Mouse (Mus musculus) myocyte (in vitro differentiated cells): ENCODE data around the gene Ifne. TPM values are rescaled to one million over a fixed set of nuclear protein-coding genes. Genes with fewer than 3 reads are reported as not detected.

Experiments used
- H3K27me3 ChIP-seq: one replicate; pipeline ENCODE4 v1.6.1; 2011; ENCODE audit not compliant: control insufficient read depth, insufficient read depth, insufficient read length
- H3K36me3 ChIP-seq: one replicate; pipeline ENCODE4 v1.6.1; 2011; ENCODE audit not compliant: control insufficient read depth, insufficient read depth
- H3K4me2 ChIP-seq: one replicate; pipeline ENCODE4 v1.6.1; 2011; ENCODE audit warnings: low read depth, control low read depth
- H3K4me3 ChIP-seq: one replicate; pipeline ENCODE4 v1.5.1; 2011; ENCODE audit warnings: mild to moderate bottlenecking, control low read depth, moderate library complexity
- H3K79me2 ChIP-seq: one replicate; pipeline ENCODE4 v1.6.1; 2011; ENCODE audit not compliant: control insufficient read depth, insufficient read depth
- H3ac ChIP-seq: one replicate; pipeline ENCODE4 v1.6.1; 2011; ENCODE audit not compliant: control insufficient read depth, insufficient read length
- CEBPB ChIP-seq: IDR thresholded peaks from 2 replicates; pipeline ENCODE4 v1.6.1; 2011; ENCODE audit warnings: mild to moderate bottlenecking, moderate library complexity; ENCODE audit not compliant: poor library complexity, insufficient read depth, severe bottlenecking
- E2F4 ChIP-seq: IDR thresholded peaks from one replicate; pipeline ENCODE4 v1.6.1; 2011; ENCODE audit warnings: mild to moderate bottlenecking, control low read depth, moderate library complexity; ENCODE audit not compliant: insufficient read depth
- MAX ChIP-seq: IDR thresholded peaks from one replicate; pipeline ENCODE4 v1.6.1; 2011; ENCODE audit warnings: low read depth, mild to moderate bottlenecking, control low read depth
- MYOD1 ChIP-seq, 3 experiments: IDR thresholded peaks; one replicate each; pipeline ENCODE4 v1.6.1; 2011; ENCODE audit warnings: control low read depth in 2 of 3, low read depth in 2 of 3, mild to moderate bottlenecking in 2 of 3, moderate library complexity in 1 of 3; ENCODE audit not compliant: insufficient read length in 2 of 3, control insufficient read depth in 1 of 3
- MYOG ChIP-seq, 3 experiments: IDR thresholded peaks; one replicate each; pipeline ENCODE4 v1.6.1; 2011; ENCODE audit warnings: control low read depth in 2 of 3, low read depth in 2 of 3, mild to moderate bottlenecking in 2 of 3; ENCODE audit not compliant: insufficient read length in 2 of 3, control insufficient read depth in 1 of 3, insufficient read depth in 1 of 3
- POLR2A ChIP-seq: IDR thresholded peaks from one replicate; pipeline ENCODE4 v1.6.1; 2011; ENCODE audit warnings: low read depth, mild to moderate bottlenecking, control low read depth, moderate library complexity; ENCODE audit not compliant: insufficient read length
- POLR2AphosphoS2 ChIP-seq: IDR thresholded peaks from one replicate; pipeline ENCODE4 v1.6.1; 2011; ENCODE audit warnings: low read depth, control low read depth; ENCODE audit not compliant: insufficient read length
- REST ChIP-seq: IDR thresholded peaks from one replicate; pipeline ENCODE4 v1.6.1; 2011; ENCODE audit warnings: mild to moderate bottlenecking, control low read depth, moderate library complexity; ENCODE audit not compliant: insufficient read depth, insufficient read length
- SRF ChIP-seq: IDR thresholded peaks from one replicate; pipeline ENCODE4 v1.6.1; 2011; ENCODE audit warnings: low read depth; ENCODE audit not compliant: control insufficient read depth, insufficient read length
- TCF12 ChIP-seq: IDR thresholded peaks from one replicate; pipeline ENCODE4 v1.6.1; 2011; ENCODE audit warnings: mild to moderate bottlenecking, control low read depth; ENCODE audit not compliant: poor library complexity, insufficient read depth, severe bottlenecking
- TCF3 ChIP-seq: IDR thresholded peaks from one replicate; pipeline ENCODE4 v1.6.1; 2011; ENCODE audit warnings: low read depth, control low read depth; ENCODE audit not compliant: insufficient read length
- USF1 ChIP-seq: IDR thresholded peaks from one replicate; pipeline ENCODE4 v1.6.1; 2011; ENCODE audit warnings: low read depth, mild to moderate bottlenecking, control low read depth, moderate library complexity
- polyA plus RNA-seq: library from polyadenylated mRNA; unstranded; fragments of >200 nt; fragmentation: generic; extraction: Trizol; gene quantifications from one replicate; pipeline ENCODE4 v1.2.1, GENCODE M21; 2012; ENCODE audit warnings: missing spikeins

Ifne gene
- polyA plus RNA-seq, 1 experiment: not detected

DNA sequence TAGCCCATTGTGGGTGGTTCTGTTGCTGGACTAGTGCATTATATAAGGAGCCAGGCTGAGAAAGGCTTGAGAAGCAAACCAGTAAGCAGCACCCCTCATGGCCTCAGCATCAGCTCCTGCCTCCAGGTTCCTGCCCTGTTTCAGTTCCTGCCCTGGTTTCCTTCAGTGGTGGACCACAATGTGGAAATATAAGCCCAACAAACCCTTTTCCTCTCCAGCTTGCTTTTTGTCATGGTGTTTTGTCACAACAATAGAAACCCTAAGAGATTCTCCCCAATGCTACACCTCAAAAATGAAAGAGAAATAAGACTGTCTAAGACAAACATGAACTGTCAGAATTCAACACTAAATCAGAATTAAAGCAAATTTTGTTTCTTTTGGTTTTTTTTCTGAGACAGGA lies 20.8 kb downstream of the Ifne start:
- TF ChIP-seq USF1 (no peak), MAX (no peak), MYOD1 (IDR thresholded peaks at IDR 0.05; ENCODE audit: control insufficient read depth in 1 of 3, insufficient read length in 2 of 3, low read depth in 2 of 3) (no peak), MYOG (IDR thresholded peaks at IDR 0.05; ENCODE audit: control insufficient read depth in 1 of 3, insufficient read depth in 1 of 3, insufficient read length in 2 of 3, low read depth in 2 of 3) (no peak), TCF12 (no peak), REST (no peak), POLR2A (no peak), E2F4 (no peak)
- Histone ChIP-seq H3K36me3 (no peaks in the 10 kb centered on the region), H3K4me2 (no peak overlapping the region), H3K27me3 (peaks cover 30% of the 10 kb centered on the region), H3K4me3 (no peak overlapping the region), H3K79me2 (no peaks in the 10 kb centered on the region), H3ac (no peak overlapping the region)

- H3K4me3 ChIP-seq: no peak overlapping the region
- no peak overlapping the region for H3K4me2 ChIP-seq
- no peaks in the 10 kb centered on the region for H3K36me3 ChIP-seq
- no peaks in the 10 kb centered on the region for H3K79me2 ChIP-seq
- TF ChIP-seq MAX: no peak
- no peak for TF ChIP-seq POLR2A
- TF ChIP-seq SRF: no peak
- no peak for TF ChIP-seq MYOD1 (IDR thresholded peaks at IDR 0.05; ENCODE audit: control insufficient read depth in 1 of 3, insufficient read length in 2 of 3, low read depth in 2 of 3)
- TF ChIP-seq USF1: no peak
- no peak for TF ChIP-seq E2F4
- TF ChIP-seq MYOG (IDR thresholded peaks at IDR 0.05; ENCODE audit: control insufficient read depth in 1 of 3, insufficient read depth in 1 of 3, insufficient read length in 2 of 3, low read depth in 2 of 3): no peak
- no peak for TF ChIP-seq REST
- no peak for TF ChIP-seq CEBPB
- TF ChIP-seq TCF12: no peak
- TF ChIP-seq TCF3: no peak
- no peak for TF ChIP-seq POLR2AphosphoS2
- H3K27me3 ChIP-seq: peaks cover 18% of the 10 kb centered on the region
- no peak overlapping the region for H3ac ChIP-seq
Measured at GRCm38 (mm10) chr4:88851026-88851763, 28.8 kb downstream of the Ifne start.

DNA sequence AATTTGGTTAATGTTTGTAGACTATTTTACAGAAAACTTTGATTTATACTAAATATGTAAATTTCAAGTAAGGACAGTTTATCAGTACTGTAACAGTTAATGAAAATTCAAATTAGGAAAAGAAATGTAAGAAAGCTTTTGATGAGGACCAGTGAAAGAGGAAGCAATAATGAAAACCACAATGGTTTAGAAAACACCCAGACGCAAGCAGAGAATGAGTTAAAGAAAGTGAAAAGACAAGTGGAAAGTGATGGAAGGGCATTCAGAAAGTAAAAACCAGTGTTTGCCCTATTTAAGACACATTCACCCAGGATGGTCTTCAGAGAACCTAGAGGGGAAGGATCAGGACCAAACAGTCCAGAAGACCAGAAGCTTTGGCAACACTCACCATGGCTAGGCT lies 30.3 kb downstream of the Ifne start, which contains the start of gene Ifna1:
TSS of gene Ifna1 (plus strand) at position 390 of the 400 bp plus-strand sequence.
- Histone ChIP-seq H3ac (no peak within 1 kb of the TSS), H3K4me2 (no peak within 1 kb of the TSS), H3K79me2 (no peaks in the 10 kb centered on the region), H3K4me3 (no peak within 1 kb of the TSS), H3K27me3 (peaks cover 17% of the 10 kb centered on the region), H3K36me3 (no peaks in the 10 kb centered on the region)
- TF ChIP-seq POLR2A (no peak), TCF3 (no peak), TCF12 (no peak), POLR2AphosphoS2 (no peak), CEBPB (no peak), REST (no peak), MYOG (IDR thresholded peaks at IDR 0.05; ENCODE audit: control insufficient read depth in 1 of 3, insufficient read depth in 1 of 3, insufficient read length in 2 of 3, low read depth in 2 of 3) (no peak), MAX (no peak), MYOD1 (IDR thresholded peaks at IDR 0.05; ENCODE audit: control insufficient read depth in 1 of 3, insufficient read length in 2 of 3, low read depth in 2 of 3) (no peak), E2F4 (no peak), SRF (no peak), USF1 (no peak)

GRCm38 (mm10) chr4:88845334-88845733 lies 34.7 kb downstream of the Ifne start:
- no peak overlapping the region for H3K4me2 ChIP-seq
- no peak for TF ChIP-seq E2F4
- TF ChIP-seq CEBPB: no peak
- no peak overlapping the region for H3ac ChIP-seq
- no peaks in the 10 kb centered on the region for H3K79me2 ChIP-seq
- H3K4me3 ChIP-seq: no peak overlapping the region
- H3K27me3 ChIP-seq: peaks cover 13% of the 10 kb centered on the region
- no peaks in the 10 kb centered on the region for H3K36me3 ChIP-seq

GRCm38 (mm10) chr4:88841438-88841911 lies 38.5 kb downstream of the Ifne start, which contains the start of gene Ifna4:
Gene Ifna4 (plus strand): TSS chr4:88841861.
- no peak within 1 kb of the TSS for H3K4me3 ChIP-seq
- H3K79me2 ChIP-seq: no peaks in the 10 kb centered on the region
- no peak for TF ChIP-seq MYOD1 (IDR thresholded peaks at IDR 0.05; ENCODE audit: control insufficient read depth in 1 of 3, insufficient read length in 2 of 3, low read depth in 2 of 3)
- no peak for TF ChIP-seq E2F4
- TF ChIP-seq POLR2AphosphoS2: no peak
- no peak for TF ChIP-seq REST
- TF ChIP-seq CEBPB: no peak
- no peak for TF ChIP-seq POLR2A
- no peak for TF ChIP-seq MYOG (IDR thresholded peaks at IDR 0.05; ENCODE audit: control insufficient read depth in 1 of 3, insufficient read depth in 1 of 3, insufficient read length in 2 of 3, low read depth in 2 of 3)
- no peak for TF ChIP-seq USF1
- no peak for TF ChIP-seq SRF
- no peak for TF ChIP-seq MAX
- TF ChIP-seq TCF3: no peak
- TF ChIP-seq TCF12: no peak
- H3K27me3 ChIP-seq: peaks cover 9% of the 10 kb centered on the region
- H3K4me2 ChIP-seq: no peak within 1 kb of the TSS
- H3ac ChIP-seq: no peak within 1 kb of the TSS
- no peaks in the 10 kb centered on the region for H3K36me3 ChIP-seq
